Mouse (Mus musculus) midbrain, embryonic 16.5 days (tissue): ENCODE results near the gene Galnt2. TPM values are rescaled to one million over a fixed set of nuclear protein-coding genes. Genes with fewer than 3 reads are reported as not detected.

ENCODE experiments used
- ATAC-seq: fragments of 200-750 bp; cut with Nextera tagmentation; 2 replicates; pipeline ENCODE4 v1.8.0; 2017; ENCODE audit warnings: moderate TSS enrichment
- H3K27ac ChIP-seq: fragments of 300-500 bp; sonication (generic); 2 replicates; pipeline ENCODE4 v1.5.1; 2014; ENCODE audit warnings: mild to moderate bottlenecking, low read length, mixed read lengths
- H3K27me3 ChIP-seq: fragments of 300-500 bp; sonication (generic); 2 replicates; pipeline ENCODE4 v1.6.1; 2014; ENCODE audit warnings: low read depth, low read length, mixed read lengths; ENCODE audit not compliant: control insufficient read depth, insufficient read depth
- H3K36me3 ChIP-seq: fragments of 300-500 bp; sonication (generic); 2 replicates; pipeline ENCODE4 v1.6.1; 2014; ENCODE audit warnings: mild to moderate bottlenecking, low read length, moderate library complexity, mixed read lengths; ENCODE audit not compliant: control insufficient read depth, insufficient read depth
- H3K4me1 ChIP-seq: fragments of 300-500 bp; sonication (generic); 2 replicates; pipeline ENCODE4 v1.6.1; 2014; ENCODE audit warnings: mild to moderate bottlenecking, low read length, mixed read lengths; ENCODE audit not compliant: control insufficient read depth, insufficient read depth
- H3K4me2 ChIP-seq: fragments of 300-500 bp; sonication (generic); 2 replicates; pipeline ENCODE4 v1.6.1; 2014; ENCODE audit warnings: mild to moderate bottlenecking, low read length, mixed read lengths
- H3K4me3 ChIP-seq: fragments of 300-500 bp; sonication (generic); 2 replicates; pipeline ENCODE4 v1.5.1; 2014; ENCODE audit warnings: low read depth, mild to moderate bottlenecking, low read length, moderate library complexity, mixed read lengths
- H3K9ac ChIP-seq: fragments of 300-500 bp; sonication (generic); 2 replicates; pipeline ENCODE4 v1.6.1; 2014; ENCODE audit warnings: low read depth, low read length, mixed read lengths
- H3K9me3 ChIP-seq: fragments of 300-500 bp; sonication (generic); replicated peaks from 2 replicates; pipeline ENCODE4 v1.6.1; 2014; ENCODE audit warnings: mild to moderate bottlenecking, low read length, mixed read lengths; ENCODE audit not compliant: control insufficient read depth, poor library complexity, severe bottlenecking
- WGBS: fragments of 180-500 bp; shearing (Covaris S2); extraction: QIAGEN DNeasy Blood & Tissue Kit; methylation state at CpG from one replicate; pipeline ENCODE4 v1.1.7; 2014; 5-methylcytosine and 5-hydroxymethylcytosine counted together
- polyA plus RNA-seq: library from polyadenylated mRNA; unstranded; fragments of >200 nt; fragmentation: Nextera tagmentation; extraction: Ambion mirVana; gene quantifications from 2 replicates; pipeline ENCODE4 v1.2.1, GENCODE M21; 2015

Gene Galnt2
- polyA plus RNA-seq, 1 experiment from 2014 or later: 45.7 TPM

DNA sequence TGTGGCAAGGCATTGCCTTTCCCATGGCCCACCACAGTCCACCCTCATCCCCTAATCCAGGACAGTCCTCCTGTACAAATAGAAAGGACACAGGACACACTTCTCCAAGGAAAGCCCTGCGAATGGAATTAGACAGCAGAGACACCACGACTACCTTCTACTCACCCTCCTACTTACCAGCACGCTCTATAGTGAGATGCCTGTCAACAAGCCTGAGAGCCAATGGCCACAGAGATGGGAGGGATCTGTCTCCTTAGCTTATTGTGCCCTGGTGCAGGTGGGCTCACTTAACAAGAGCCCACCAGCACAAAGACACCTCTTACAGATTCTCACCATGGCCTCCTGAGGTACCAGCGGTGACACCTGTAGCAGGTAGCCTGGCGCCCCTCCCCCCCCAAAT lies 161.8 kb downstream of the Galnt2 start:
- Histone ChIP-seq H3K4me3 (no peak overlapping the region), H3K36me3 (0 out of 2 replicates have a peak, but pooled peaks cover 3% of the 10 kb centered on the region), H3K27ac (no peak overlapping the region), H3K4me1 (no peaks in the 10 kb centered on the region), H3K9ac (no peak overlapping the region), H3K4me2 (no peak overlapping the region), H3K9me3 (no peaks in the 10 kb centered on the region), H3K27me3 (no peaks in the 10 kb centered on the region)
- no peak for ATAC-seq
- 86% methylated on average over 5 of the region's 5 CpGs for whole genome bisulfite sequencing

DNA sequence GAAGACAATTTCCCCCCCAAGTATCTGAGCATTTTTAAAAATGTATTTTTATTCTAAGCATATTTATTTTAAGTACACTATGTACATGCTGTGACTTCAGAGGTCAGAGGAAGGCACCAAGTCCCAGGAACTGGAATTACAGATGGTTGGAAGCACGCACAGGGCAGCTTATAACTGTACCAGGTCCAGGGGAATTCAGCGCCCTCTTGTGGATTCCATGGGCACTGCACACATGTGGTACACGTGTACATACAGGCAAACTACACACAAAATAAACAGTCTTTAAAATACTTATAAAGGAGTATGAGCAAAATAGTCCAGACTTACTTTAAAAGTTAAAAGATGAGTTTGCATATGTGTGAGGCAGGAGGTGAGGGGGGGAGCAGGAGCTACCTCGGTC lies 162.7 kb downstream of the Galnt2 start:
- 87% methylated on average over 4 of the region's 4 CpGs for WGBS
- 0 out of 2 replicates have a peak, but pooled peaks cover 3% of the 10 kb centered on the region for H3K36me3 ChIP-seq
- no peak for ATAC-seq
- H3K4me3 ChIP-seq: no peak overlapping the region
- no peaks in the 10 kb centered on the region for H3K9me3 ChIP-seq
- H3K9ac ChIP-seq: no peak overlapping the region
- H3K27ac ChIP-seq: no peak overlapping the region
- H3K27me3 ChIP-seq: no peaks in the 10 kb centered on the region
- H3K4me2 ChIP-seq: no peak overlapping the region
- no peaks in the 10 kb centered on the region for H3K4me1 ChIP-seq

DNA sequence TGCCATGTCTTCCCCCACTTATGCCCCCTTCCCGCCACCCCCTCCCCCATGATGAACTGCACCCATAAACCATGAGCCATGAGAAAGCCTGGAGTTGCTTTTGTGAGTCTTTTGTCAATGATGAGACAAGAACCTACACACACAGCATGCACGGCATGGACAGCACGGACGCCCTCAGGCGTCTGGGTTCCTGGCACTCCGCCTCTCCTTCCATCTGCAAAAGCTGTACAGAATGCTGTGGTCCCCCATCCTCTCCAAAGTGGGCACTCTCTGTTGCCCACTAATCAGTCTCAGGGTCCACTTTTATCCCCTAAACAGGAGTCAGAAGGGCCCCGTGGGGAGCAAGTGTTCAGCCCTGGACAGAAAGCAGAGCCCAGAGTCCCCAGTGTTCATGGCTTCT lies 163.8 kb downstream of the Galnt2 start:
- Histone ChIP-seq H3K9ac (no peak overlapping the region), H3K27ac (no peak overlapping the region), H3K4me2 (no peak overlapping the region), H3K4me3 (no peak overlapping the region), H3K36me3 (no peaks in the 10 kb centered on the region), H3K27me3 (no peaks in the 10 kb centered on the region), H3K9me3 (no peaks in the 10 kb centered on the region), H3K4me1 (peaks cover 2% of the 10 kb centered on the region; the same call in 1 of the 2 replicates)
- ATAC-seq: no peak
- 85% methylated on average over 7 of the region's 7 CpGs for WGBS

Other genes with a start within 250 kb of the Galnt2 start
- gene Abcb10, start 248.3 kb upstream of the Galnt2 start, polyA plus RNA-seq: 14.3 and 14.8 TPM in 2 replicates
- gene Taf5l, start 210.0 kb upstream of the Galnt2 start, polyA plus RNA-seq: 19.4 and 20.5 TPM in 2 replicates
- 3.8 TPM in 2 replicates for gene Urb2, start 209.9 kb upstream of the Galnt2 start, polyA plus RNA-seq
- gene Pgbd5, start 208.3 kb downstream of the Galnt2 start, polyA plus RNA-seq: 12.2 and 13.7 TPM in 2 replicates